Mouse (Mus musculus): Measurements from ENCODE around the gene Sec1. TPM values are rescaled to one million over a fixed set of nuclear protein-coding genes. Genes with fewer than 3 reads are reported as not detected.

The Sec1 gene
- polyA plus RNA-seq, 1 experiment from 2014 or later, result 0.04 TPM

DNA sequence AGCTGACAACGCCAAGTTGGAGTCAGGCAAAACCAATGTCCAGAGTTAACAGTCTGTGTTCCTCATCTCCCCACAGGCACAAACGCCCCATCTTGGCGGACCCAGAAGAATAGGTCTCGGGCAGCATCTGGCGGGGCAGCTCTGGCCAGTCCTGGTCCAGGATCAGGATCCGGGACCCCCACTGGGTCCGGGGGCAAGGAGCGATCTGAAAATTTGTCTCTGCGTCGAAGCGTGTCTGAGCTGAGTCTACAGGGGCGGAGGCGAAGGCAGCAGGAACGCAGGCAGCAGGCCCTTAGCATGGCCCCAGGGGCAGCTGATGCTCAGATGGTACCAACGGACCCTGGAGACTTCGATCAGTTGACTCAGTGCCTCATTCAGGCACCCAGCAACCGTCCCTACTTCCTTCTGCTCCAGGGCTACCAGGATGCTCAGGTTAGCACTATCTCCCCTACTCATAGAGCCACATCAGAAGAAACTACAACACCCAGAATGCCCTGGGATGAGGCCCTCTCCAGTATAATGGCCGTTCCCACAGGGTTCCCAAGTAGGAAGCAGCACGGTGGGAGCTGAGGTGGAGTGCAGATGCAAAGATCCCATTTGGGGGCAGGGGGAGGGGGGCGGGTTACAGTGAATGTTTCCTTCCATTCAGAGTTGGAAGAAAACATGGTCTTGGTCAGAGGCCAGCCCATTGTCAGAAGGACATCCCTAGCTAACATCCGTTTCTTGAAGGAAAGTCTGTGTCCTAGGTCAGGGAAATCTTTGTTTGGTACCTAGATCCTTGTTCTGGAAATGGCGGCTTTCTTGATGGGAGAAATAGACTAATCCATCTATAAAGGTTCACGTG lies 63.9 kb downstream of the Sec1 start:
- H3K4me1 ChIP-seq (ENCODE audit: insufficient read depth), result peaks cover 7% of the 10 kb centered on the region
- H3K27me3 ChIP-seq (ENCODE audit: insufficient read depth, low read length), result peaks cover 25% of the 10 kb centered on the region
- ATAC-seq (no peak), DNase-seq (no peak)
- no peaks in the 10 kb centered on the region for H3K36me3 ChIP-seq (replicated peaks; ENCODE audit: insufficient read depth, low read length)
- H3K4me2 ChIP-seq (ENCODE audit: low read depth, low read length), result no peak overlapping the region
- no peak overlapping the region for H3K27ac ChIP-seq (ENCODE audit: low read depth)
- H3K9me3 ChIP-seq (ENCODE audit: low read length), result no peaks in the 10 kb centered on the region
- TF ChIP-seq CTCF (IDR thresholded peaks at IDR 0.05; ENCODE audit: low read depth) (no peak), EP300 (IDR thresholded peaks at IDR 0.05; ENCODE audit: low read depth) (no peak)
- H3K4me3 ChIP-seq (ENCODE audit: low read depth, low read length), result no peak overlapping the region
- WGBS (ENCODE audit: insufficient replicate concordance), result 70% methylated on average over 22 of the region's 23 CpGs
- H3K9ac ChIP-seq (replicated peaks), result no peak overlapping the region

GRCm38 (mm10) chr7:45628364-45629294 lies 65.6 kb downstream of the Sec1 start:
- peak overlapping the region; percentile 85 for H3K4me2 ChIP-seq (ENCODE audit: low read depth, low read length)
- H3K27me3 ChIP-seq (ENCODE audit: insufficient read depth, low read length), result peaks cover 25% of the 10 kb centered on the region
- DNase-seq, result peak; percentile 92
- peak overlapping the region; percentile 50 for H3K4me3 ChIP-seq (ENCODE audit: low read depth, low read length)
- H3K9ac ChIP-seq (replicated peaks), result peak overlapping the region; percentile 60
- no peaks in the 10 kb centered on the region for H3K36me3 ChIP-seq (replicated peaks; ENCODE audit: insufficient read depth, low read length)
- TF ChIP-seq CTCF (IDR thresholded peaks at IDR 0.05; ENCODE audit: low read depth), result peak; percentile 82
- TF ChIP-seq EP300 (IDR thresholded peaks at IDR 0.05; ENCODE audit: low read depth), result no peak
- H3K4me1 ChIP-seq (ENCODE audit: insufficient read depth), result peaks cover 7% of the 10 kb centered on the region
- H3K9me3 ChIP-seq (ENCODE audit: low read length), result no peaks in the 10 kb centered on the region
- 1% methylated on average over 94 of the region's 105 CpGs for WGBS (ENCODE audit: insufficient replicate concordance)
- peak; percentile 88 for ATAC-seq
- peak overlapping the region; percentile 37 for H3K27ac ChIP-seq (ENCODE audit: low read depth)

Other genes with a start within 250 kb of the Sec1 start
- gene Ftl1, start 234.5 kb downstream of the Sec1 start, polyA plus RNA-seq (2015; fragmentation: Nextera tagmentation; extraction: Ambion mirVana), result 5,147 and 5,518 TPM in 2 replicates
- 59.6 and 60.8 TPM in 2 replicates for gene Bax, start 227.5 kb downstream of the Sec1 start, polyA plus RNA-seq (2015; fragmentation: Nextera tagmentation; extraction: Ambion mirVana)
- gene Tulp2, start 212.5 kb downstream of the Sec1 start, polyA plus RNA-seq (2015; fragmentation: Nextera tagmentation; extraction: Ambion mirVana), result 0.22 and 0.30 TPM in 2 replicates
- 0.15 and 0.33 TPM in 2 replicates for gene Gm45808, start 207.6 kb downstream of the Sec1 start, polyA plus RNA-seq (2015; fragmentation: Nextera tagmentation; extraction: Ambion mirVana)
- 8.4 and 9.5 TPM in 2 replicates for gene Dhdh, start 205.6 kb downstream of the Sec1 start, polyA plus RNA-seq (2015; fragmentation: Nextera tagmentation; extraction: Ambion mirVana)
- 91.5 and 103 TPM in 2 replicates for gene Nucb1, start 184.0 kb downstream of the Sec1 start, polyA plus RNA-seq (2015; fragmentation: Nextera tagmentation; extraction: Ambion mirVana)
- 104 and 113 TPM in 2 replicates for gene Ppp1r15a, start 168.1 kb downstream of the Sec1 start, polyA plus RNA-seq (2015; fragmentation: Nextera tagmentation; extraction: Ambion mirVana)
- 0.51 and 0.91 TPM in 2 replicates for gene Plekha4, start 168.1 kb downstream of the Sec1 start, polyA plus RNA-seq (2015; fragmentation: Nextera tagmentation; extraction: Ambion mirVana)
- gene Hsd17b14, start 139.5 kb downstream of the Sec1 start, polyA plus RNA-seq (2015; fragmentation: Nextera tagmentation; extraction: Ambion mirVana), result 0.24 and 0.62 TPM in 2 replicates
- 32.3 and 38.9 TPM in 2 replicates for gene Bcat2, start 124.2 kb downstream of the Sec1 start, polyA plus RNA-seq (2015; fragmentation: Nextera tagmentation; extraction: Ambion mirVana)
- 7.6 and 7.8 TPM in 2 replicates for gene Fgf21, start 78.9 kb downstream of the Sec1 start, polyA plus RNA-seq (2015; fragmentation: Nextera tagmentation; extraction: Ambion mirVana)
- gene Fut1, start 77.1 kb downstream of the Sec1 start, polyA plus RNA-seq (2015; fragmentation: Nextera tagmentation; extraction: Ambion mirVana), result 0.56 TPM in 1 of 2 replicates, not detected in the other
- gene Izumo1, start 72.6 kb downstream of the Sec1 start, polyA plus RNA-seq (2015; fragmentation: Nextera tagmentation; extraction: Ambion mirVana), result 0.09 TPM in 1 of 2 replicates, not detected in the other
- gene Rasip1, start 66.9 kb downstream of the Sec1 start, polyA plus RNA-seq (2015; fragmentation: Nextera tagmentation; extraction: Ambion mirVana), result 3.4 and 3.6 TPM in 2 replicates
- 0.31 and 0.54 TPM in 2 replicates for gene Mamstr, start 54.4 kb downstream of the Sec1 start, polyA plus RNA-seq (2015; fragmentation: Nextera tagmentation; extraction: Ambion mirVana)
- not detected in 2 replicates for gene Fut2, start 28.0 kb downstream of the Sec1 start, polyA plus RNA-seq (2015; fragmentation: Nextera tagmentation; extraction: Ambion mirVana)
- gene Ntn5, start 10.4 kb downstream of the Sec1 start, polyA plus RNA-seq (2015; fragmentation: Nextera tagmentation; extraction: Ambion mirVana), result 0.07 TPM in 1 of 2 replicates, not detected in the other
- 0.14 and 0.15 TPM in 2 replicates for gene Car11, start 5.4 kb upstream of the Sec1 start, polyA plus RNA-seq (2015; fragmentation: Nextera tagmentation; extraction: Ambion mirVana)
- gene Dbp, start 10.7 kb upstream of the Sec1 start, polyA plus RNA-seq (2015; fragmentation: Nextera tagmentation; extraction: Ambion mirVana), result 3.6 and 5.2 TPM in 2 replicates
- gene Rpl18, start 21.1 kb upstream of the Sec1 start, polyA plus RNA-seq (2015; fragmentation: Nextera tagmentation; extraction: Ambion mirVana), result 494 and 510 TPM in 2 replicates
- gene Sphk2, start 23.6 kb upstream of the Sec1 start, polyA plus RNA-seq (2015; fragmentation: Nextera tagmentation; extraction: Ambion mirVana), result 15.5 and 17.3 TPM in 2 replicates
- 0.13 TPM in 1 of 2 replicates, not detected in the other for gene Fam83e, start 26.8 kb upstream of the Sec1 start, polyA plus RNA-seq (2015; fragmentation: Nextera tagmentation; extraction: Ambion mirVana)
- gene Spaca4, start 31.4 kb upstream of the Sec1 start, polyA plus RNA-seq (2015; fragmentation: Nextera tagmentation; extraction: Ambion mirVana), result not detected in 2 replicates
- gene Lmtk3, start 89.3 kb upstream of the Sec1 start, polyA plus RNA-seq (2015; fragmentation: Nextera tagmentation; extraction: Ambion mirVana), result not detected in 2 replicates
- gene Sult2b1, start 90.3 kb upstream of the Sec1 start, polyA plus RNA-seq (2015; fragmentation: Nextera tagmentation; extraction: Ambion mirVana), result 0.26 and 0.38 TPM in 2 replicates
- gene Cyth2, start 120.2 kb upstream of the Sec1 start, polyA plus RNA-seq (2015; fragmentation: Nextera tagmentation; extraction: Ambion mirVana), result 21.4 and 24.2 TPM in 2 replicates
- 0.11 and 0.32 TPM in 2 replicates for gene Kcnj14, start 130.4 kb upstream of the Sec1 start, polyA plus RNA-seq (2015; fragmentation: Nextera tagmentation; extraction: Ambion mirVana)
- gene Grwd1, start 136.5 kb upstream of the Sec1 start, polyA plus RNA-seq (2015; fragmentation: Nextera tagmentation; extraction: Ambion mirVana), result 18.3 and 19.3 TPM in 2 replicates
- 33.9 and 37.3 TPM in 2 replicates for gene Kdelr1, start 178.4 kb upstream of the Sec1 start, polyA plus RNA-seq (2015; fragmentation: Nextera tagmentation; extraction: Ambion mirVana)
- gene Grin2d, start 184.0 kb upstream of the Sec1 start, polyA plus RNA-seq (2015; fragmentation: Nextera tagmentation; extraction: Ambion mirVana), result 0.02 and 0.05 TPM in 2 replicates
- 0.70 and 0.71 TPM in 2 replicates for gene Syngr4, start 202.3 kb upstream of the Sec1 start, polyA plus RNA-seq (2015; fragmentation: Nextera tagmentation; extraction: Ambion mirVana)
- 3.5 and 4.3 TPM in 2 replicates for gene Tmem143, start 202.5 kb upstream of the Sec1 start, polyA plus RNA-seq (2015; fragmentation: Nextera tagmentation; extraction: Ambion mirVana)
- 56.0 and 57.7 TPM in 2 replicates for gene Emp3, start 227.0 kb upstream of the Sec1 start, polyA plus RNA-seq (2015; fragmentation: Nextera tagmentation; extraction: Ambion mirVana)
- gene Ccdc114, start 229.7 kb upstream of the Sec1 start, polyA plus RNA-seq (2015; fragmentation: Nextera tagmentation; extraction: Ambion mirVana), result 0.64 and 1.2 TPM in 2 replicates